Mouse (Mus musculus) adipocyte (in vitro differentiated cells): ENCODE results near the gene Tpi1.

Experiments
- DNase-seq: peaks from one replicate; pipeline ENCODE4 v3.0.0-alpha.2; 2016; ENCODE audit warnings: low spot score

Tpi1 gene

GRCm38 (mm10) chr6:124813933-124814332 is at the start of gene Tpi1:
TSS of gene Tpi1 (minus strand) at chr6:124814296.
- DNase-seq = peak; percentile 96

- DNase-seq = no peak
These were observed 49.1 kb upstream of the Tpi1 start for GRCm38 (mm10) chr6:124863125-124863657.

- no peak for DNase-seq
These were observed 48.5 kb upstream of the Tpi1 start for GRCm38 (mm10) chr6:124862406-124863124.

- no peak for DNase-seq
These were observed 47.7 kb upstream of the Tpi1 start for GRCm38 (mm10) chr6:124861802-124862201.

- no peak for DNase-seq
These were observed 47.2 kb upstream of the Tpi1 start for GRCm38 (mm10) chr6:124861266-124861665.

GRCm38 (mm10) chr6:124860511-124860910 is 46.4 kb upstream of the Tpi1 start:
- no peak for DNase-seq

GRCm38 (mm10) chr6:124859725-124860124 is 45.6 kb upstream of the Tpi1 start:
- peak; percentile 90 for DNase-seq

- DNase-seq = no peak
These were observed 44.6 kb upstream of the Tpi1 start for GRCm38 (mm10) chr6:124858561-124859318.

- DNase-seq = no peak
These were observed 43.9 kb upstream of the Tpi1 start for GRCm38 (mm10) chr6:124857840-124858530.

GRCm38 (mm10) chr6:124856916-124857839 is 43.1 kb upstream of the Tpi1 start, which contains the start of gene P3h3:
TSS of gene P3h3 (minus strand) at chr6:124857752.
- peak; percentile 65 for DNase-seq

GRCm38 (mm10) chr6:124856321-124856720 is 42.2 kb upstream of the Tpi1 start:
- DNase-seq = no peak

GRCm38 (mm10) chr6:124854647-124855046 is 40.6 kb upstream of the Tpi1 start:
- no peak for DNase-seq

- no peak for DNase-seq
These were observed 36.4 kb upstream of the Tpi1 start for GRCm38 (mm10) chr6:124850535-124850934.

GRCm38 (mm10) chr6:124847305-124847704 is 33.2 kb upstream of the Tpi1 start:
- peak; percentile 88 for DNase-seq

- no peak for DNase-seq
These were observed 26.4 kb upstream of the Tpi1 start, which contains the start of gene Gnb3 for GRCm38 (mm10) chr6:124840241-124841167. TSS of gene Gnb3 (minus strand) at chr6:124840275.

- no peak for DNase-seq
These were observed 25.7 kb upstream of the Tpi1 start for GRCm38 (mm10) chr6:124839805-124840204.

GRCm38 (mm10) chr6:124836411-124836810 is 22.3 kb upstream of the Tpi1 start:
- no peak for DNase-seq

GRCm38 (mm10) chr6:124835531-124835930 is 21.4 kb upstream of the Tpi1 start:
- no peak for DNase-seq

GRCm38 (mm10) chr6:124834512-124835081 is 20.5 kb upstream of the Tpi1 start:
- no peak for DNase-seq

- DNase-seq = no peak
These were observed 17.6 kb upstream of the Tpi1 start for GRCm38 (mm10) chr6:124831649-124832048.
